Mouse (Mus musculus) G1E (cell line): ENCODE measurements around the gene Tc2n. TPM values are rescaled to one million over a fixed set of nuclear protein-coding genes. Genes with fewer than 3 reads are reported as not detected.

ENCODE experiments used
- ATAC-seq: 2 replicates; pipeline ENCODE4 v1.8.0; 2016; ENCODE audit warnings: mild to moderate bottlenecking; ENCODE audit not compliant: insufficient number of reproducible peaks, poor library complexity, low FRiP score, severe bottlenecking; ENCODE audit errors: extremely low read depth
- DNase-seq: peaks from one replicate; pipeline ENCODE4 v3.0.0; 2012; ENCODE audit warnings: low spot score
- H3K27me3 ChIP-seq: 2 replicates; pipeline ENCODE4 v1.6.1; 2012; ENCODE audit warnings: mild to moderate bottlenecking, low read length, inconsistent platforms; ENCODE audit not compliant: insufficient read depth
- H3K36me3 ChIP-seq: replicated peaks from 2 replicates; pipeline ENCODE3; 2012; ENCODE audit warnings: mild to moderate bottlenecking, inconsistent platforms
- H3K4me1 ChIP-seq: 2 replicates; pipeline ENCODE4 v1.6.1; 2012; ENCODE audit warnings: low read depth, low read length, inconsistent platforms, mixed read lengths; ENCODE audit not compliant: insufficient read depth
- H3K4me3 ChIP-seq: 2 replicates; pipeline ENCODE4 v1.5.1; 2012; ENCODE audit warnings: low read depth, mild to moderate bottlenecking, inconsistent platforms, low read length, moderate library complexity, mixed read lengths
- H3K9me3 ChIP-seq: replicated peaks from 2 replicates; pipeline ENCODE4 v1.6.1; 2012; ENCODE audit warnings: inconsistent platforms
- CTCF ChIP-seq: IDR thresholded peaks from 2 replicates; pipeline ENCODE4 v1.5.1; 2012; ENCODE audit warnings: low read depth, low read length, inconsistent platforms, mixed read lengths
- GATA1 ChIP-seq: IDR thresholded peaks from 2 replicates; pipeline ENCODE4 v1.6.1; 2012; ENCODE audit warnings: borderline replicate concordance, low read length, inconsistent platforms, mixed read lengths
- GATA2 ChIP-seq: IDR thresholded peaks from 2 replicates; pipeline ENCODE4 v1.6.1; 2012; ENCODE audit warnings: low read depth, low read length, inconsistent platforms, borderline replicate concordance
- POLR2AphosphoS5 ChIP-seq: IDR thresholded peaks from 2 replicates; pipeline ENCODE4 v1.6.1; 2012; ENCODE audit warnings: low read depth, low read length, inconsistent platforms; ENCODE audit not compliant: insufficient replicate concordance
- TAL1 ChIP-seq: conservative IDR thresholded peaks from 2 replicates; pipeline ENCODE4 v1.6.1; 2012; ENCODE audit warnings: low read depth, low read length, inconsistent platforms, mixed read lengths
- polyA plus RNA-seq: library from polyadenylated mRNA; stranded (reverse); fragments of >175 nt; gene quantifications from 2 replicates; pipeline ENCODE4 v1.2.3, GENCODE M21; 2012
- total RNA-seq, 2 experiments: library from RNA; stranded (forward) in 1 of 2; stranded (reverse) in 1 of 2; fragments of 200-1000 nt in 1 of 2; fragments of >200 nt in 1 of 2; fragmentation: Nextera tagmentation in 1 of 2; gene quantifications; 2 replicates each; pipeline ENCODE4 v1.2.3; 2014 to 2017

Tc2n gene
- total and polyA plus RNA-seq, 3 experiments = 0.22 TPM; not detected in 2

DNA sequence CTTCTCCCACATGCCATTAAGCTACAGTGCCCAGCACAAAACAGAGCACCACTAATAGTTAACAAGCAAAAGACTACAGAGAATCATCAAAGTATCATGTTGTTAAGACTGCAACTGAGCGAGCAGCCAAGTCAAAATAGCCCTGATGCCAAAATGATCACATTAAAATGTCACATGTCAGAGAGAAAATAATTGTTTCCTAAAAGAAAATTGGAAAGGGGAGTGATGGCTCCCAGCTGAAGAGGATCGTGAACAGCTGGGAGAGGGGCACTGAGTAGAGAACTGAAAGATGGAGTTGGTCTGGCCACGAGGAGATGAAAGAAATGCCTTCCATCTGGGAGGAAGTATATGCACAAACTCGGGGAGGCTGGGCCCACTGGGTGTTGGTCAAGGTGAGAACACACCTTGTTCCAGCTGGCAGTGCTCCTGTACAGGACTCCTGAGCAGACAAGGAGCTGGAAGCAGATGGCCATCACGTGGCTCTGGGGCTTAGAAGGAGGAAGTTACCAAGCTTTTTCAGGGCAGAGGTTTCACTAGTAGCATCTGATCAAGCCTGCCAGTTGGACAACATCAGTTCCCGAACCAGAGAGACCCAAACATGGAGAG lies 41.2 kb upstream of the Tc2n start:
- no peak for DNase-seq
- H3K9me3 ChIP-seq = no peaks in the 10 kb centered on the region
- no peak overlapping the region for H3K4me3 ChIP-seq
- no peaks in the 10 kb centered on the region for H3K36me3 ChIP-seq
- peaks cover 11% of the 10 kb centered on the region for H3K27me3 ChIP-seq
- ATAC-seq = no peak
- TF ChIP-seq GATA1 = no peak
- H3K4me1 ChIP-seq = no peaks in the 10 kb centered on the region

DNA sequence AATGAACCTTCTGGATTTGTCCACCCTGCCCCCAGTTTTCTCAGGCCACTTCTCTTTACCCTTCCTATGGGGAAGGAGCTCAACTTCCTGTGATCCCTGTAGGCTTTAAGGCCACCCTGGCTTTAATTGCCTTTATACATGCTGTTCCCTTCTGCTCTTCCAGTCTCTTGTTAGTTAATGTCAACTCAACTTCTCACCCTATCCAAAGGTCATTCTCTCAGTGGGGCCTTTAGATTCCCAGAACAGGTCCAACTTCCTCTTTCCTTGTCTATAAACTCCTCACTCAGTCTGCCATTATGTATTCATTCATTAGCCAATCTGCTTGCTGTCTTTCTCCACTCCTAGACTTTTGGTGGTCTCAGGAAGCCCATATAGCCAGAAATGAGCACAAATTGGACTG lies 40.4 kb upstream of the Tc2n start:
- no peaks in the 10 kb centered on the region for H3K9me3 ChIP-seq
- peaks cover 11% of the 10 kb centered on the region for H3K27me3 ChIP-seq
- no peak overlapping the region for H3K4me3 ChIP-seq
- ATAC-seq (no peak), DNase-seq (no peak)
- H3K4me1 ChIP-seq = no peaks in the 10 kb centered on the region
- H3K36me3 ChIP-seq = no peaks in the 10 kb centered on the region
- TF ChIP-seq GATA2 = no peak
- no peak for TF ChIP-seq TAL1
- TF ChIP-seq GATA1 = no peak
- no peak for TF ChIP-seq POLR2AphosphoS5
- no peak for TF ChIP-seq CTCF

DNA sequence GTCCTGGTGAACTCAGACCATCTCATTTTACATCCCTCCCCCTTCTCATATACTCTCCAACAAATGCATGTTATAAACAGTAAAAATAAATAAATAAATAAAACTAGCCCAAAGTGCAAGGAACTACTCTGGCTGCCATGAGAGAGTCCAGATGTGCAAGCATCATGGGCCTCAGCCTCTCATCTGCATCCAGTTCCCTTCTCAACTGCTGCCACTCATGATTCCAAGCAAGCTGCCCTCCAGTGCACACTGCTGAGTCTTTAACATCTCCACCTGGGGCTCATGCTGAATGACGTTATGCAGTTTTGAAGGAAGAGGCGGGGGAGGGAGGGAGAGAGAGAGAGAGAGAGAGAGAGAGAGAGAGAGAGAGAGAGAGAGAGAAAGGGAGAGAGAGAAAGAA lies 24.1 kb upstream of the Tc2n start:
- Histone ChIP-seq H3K27me3 (peaks cover 3% of the 10 kb centered on the region), H3K9me3 (no peaks in the 10 kb centered on the region), H3K4me3 (no peak overlapping the region), H3K36me3 (no peaks in the 10 kb centered on the region), H3K4me1 (no peaks in the 10 kb centered on the region)
- ATAC-seq (no peak), DNase-seq (no peak)
- no peak for TF ChIP-seq POLR2AphosphoS5
- TF ChIP-seq TAL1 = no peak
- TF ChIP-seq GATA2 = no peak
- TF ChIP-seq CTCF = no peak
- TF ChIP-seq GATA1 = no peak

DNA sequence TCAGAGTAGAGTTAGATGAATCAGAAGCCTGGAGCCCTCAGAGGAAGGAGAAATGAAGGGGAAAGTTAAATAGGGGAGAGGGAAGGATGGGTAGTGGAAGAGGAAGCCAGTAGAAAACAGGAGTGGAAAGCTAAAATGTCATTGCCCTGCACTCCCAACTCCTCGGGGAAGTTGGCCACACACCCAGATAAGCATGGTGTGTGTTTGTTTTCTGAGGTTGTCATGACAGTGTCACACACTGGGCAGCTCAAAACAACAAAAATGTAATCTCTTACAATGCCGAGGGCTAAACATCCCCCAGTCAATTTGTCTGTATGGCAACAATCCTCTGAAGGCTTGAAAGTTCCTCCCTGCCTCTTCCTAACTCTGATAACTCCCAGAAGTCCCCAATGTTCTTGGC lies 22.2 kb upstream of the Tc2n start:
- H3K9me3 ChIP-seq = no peaks in the 10 kb centered on the region
- H3K4me3 ChIP-seq = no peak overlapping the region
- ATAC-seq (no peak), DNase-seq (no peak)
- TF ChIP-seq CTCF (no peak), GATA1 (no peak), GATA2 (no peak), POLR2AphosphoS5 (no peak), TAL1 (no peak)
- no peaks in the 10 kb centered on the region for H3K36me3 ChIP-seq
- peaks cover under 1% of the 10 kb centered on the region; the same call in 1 of the 2 replicates for H3K27me3 ChIP-seq
- H3K4me1 ChIP-seq = no peaks in the 10 kb centered on the region

DNA sequence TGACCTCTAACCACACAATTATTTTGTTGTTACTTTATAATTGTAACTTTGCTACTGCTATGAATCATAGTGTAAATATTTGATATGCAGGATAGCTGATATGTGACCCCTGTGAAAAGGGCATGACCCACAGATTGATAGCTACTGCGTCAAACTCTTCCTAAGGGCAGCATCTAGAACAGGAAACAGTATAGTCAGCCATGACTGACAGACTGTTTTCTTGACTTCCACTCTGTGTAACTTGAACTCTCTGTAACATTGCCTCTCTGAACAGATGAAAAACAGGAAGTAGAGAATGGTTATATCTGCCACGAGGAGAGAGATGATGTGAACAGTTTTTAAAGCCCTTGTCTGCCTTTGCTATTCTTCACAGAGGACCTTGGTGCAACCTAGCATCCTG lies 21.7 kb upstream of the Tc2n start:
- no peak for DNase-seq
- TF ChIP-seq POLR2AphosphoS5 (no peak), GATA1 (no peak), CTCF (no peak), GATA2 (no peak), TAL1 (no peak)
- no peak for ATAC-seq
- Histone ChIP-seq H3K36me3 (no peaks in the 10 kb centered on the region), H3K9me3 (no peaks in the 10 kb centered on the region), H3K27me3 (no peaks in the 10 kb centered on the region; the same call in 1 of the 2 replicates), H3K4me3 (no peak overlapping the region), H3K4me1 (no peaks in the 10 kb centered on the region)

DNA sequence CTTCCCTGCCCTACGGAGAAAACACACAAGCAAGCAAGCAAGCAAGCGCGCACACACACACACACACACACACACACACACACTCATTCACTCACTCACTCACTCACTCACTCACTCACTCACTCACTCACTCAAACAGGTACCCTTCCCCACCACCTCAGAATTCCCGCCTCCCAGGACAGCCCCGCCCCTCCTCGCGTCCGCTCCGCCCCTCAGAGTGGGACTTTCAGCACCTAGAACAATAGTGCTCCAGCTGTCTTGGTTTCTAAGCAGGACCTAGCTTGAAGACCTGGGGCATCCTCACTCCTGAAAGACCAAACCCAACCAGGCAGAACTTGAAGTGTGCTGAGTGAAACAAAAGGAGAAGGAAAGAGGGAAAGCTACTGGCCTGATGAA lies 430 bp upstream of the Tc2n start:
- Histone ChIP-seq H3K4me3 (no peak overlapping the region; the same call in 1 of the 2 replicates), H3K4me1 (peaks cover 9% of the 10 kb centered on the region), H3K36me3 (no peaks in the 10 kb centered on the region), H3K27me3 (peaks cover 12% of the 10 kb centered on the region; the same call in 1 of the 2 replicates), H3K9me3 (no peaks in the 10 kb centered on the region)
- TF ChIP-seq GATA1 = no peak
- no peak for TF ChIP-seq POLR2AphosphoS5
- TF ChIP-seq TAL1 = no peak
- TF ChIP-seq CTCF = no peak
- TF ChIP-seq GATA2 = no peak
- DNase-seq (no peak), ATAC-seq (no peak)
